Mouse (Mus musculus) embryonic facial prominence, embryonic 12.5 days (tissue): ENCODE results near the gene Rsph9. TPM values are rescaled to one million over a fixed set of nuclear protein-coding genes. Genes with fewer than 3 reads are reported as not detected.

Experiments
- ATAC-seq: fragments of 200-750 bp; cut with Nextera tagmentation; 2 replicates; pipeline ENCODE4 v1.8.0; 2017; ENCODE audit not compliant: insufficient number of reproducible peaks, insufficient read depth, low FRiP score, low TSS enrichment
- H3K27ac ChIP-seq: fragments of 300-500 bp; sonication (generic); 2 replicates; pipeline ENCODE4 v1.5.1; 2016; ENCODE audit warnings: mild to moderate bottlenecking
- H3K27me3 ChIP-seq: fragments of 300-500 bp; sonication (generic); 2 replicates; pipeline ENCODE4 v1.6.1; 2016; ENCODE audit warnings: mild to moderate bottlenecking, moderate library complexity
- H3K36me3 ChIP-seq: fragments of 300-500 bp; sonication (generic); 2 replicates; pipeline ENCODE4 v1.6.1; 2016; ENCODE audit warnings: mild to moderate bottlenecking
- H3K4me1 ChIP-seq: fragments of 300-500 bp; sonication (generic); 2 replicates; pipeline ENCODE4 v1.6.1; 2016
- H3K4me2 ChIP-seq: fragments of 300-500 bp; sonication (generic); replicated peaks from 2 replicates; pipeline ENCODE4 v1.6.1; 2016; ENCODE audit warnings: mild to moderate bottlenecking, moderate library complexity
- H3K4me3 ChIP-seq: fragments of 300-500 bp; sonication (generic); 2 replicates; pipeline ENCODE4 v1.5.1; 2016; ENCODE audit warnings: mild to moderate bottlenecking
- H3K9ac ChIP-seq: fragments of 300-500 bp; sonication (generic); 2 replicates; pipeline ENCODE4 v1.6.1; 2016; ENCODE audit warnings: mild to moderate bottlenecking, moderate library complexity
- H3K9me3 ChIP-seq: fragments of 300-500 bp; sonication (generic); 2 replicates; pipeline ENCODE4 v1.6.1; 2016; ENCODE audit warnings: mild to moderate bottlenecking, moderate library complexity
- WGBS: fragments of 180-500 bp; shearing (Covaris S2); methylation state at CpG from one replicate; pipeline ENCODE4 v1.1.7; 2016; 5-methylcytosine and 5-hydroxymethylcytosine counted together
- polyA plus RNA-seq: library from polyadenylated mRNA; unstranded; fragments of >200 nt; fragmentation: Nextera tagmentation; extraction: Ambion mirVana; gene quantifications from 2 replicates; pipeline ENCODE4 v1.2.1, GENCODE M21; 2016

Gene Rsph9
- polyA plus RNA-seq, 1 experiment from 2014 or later, result 11.7 TPM

DNA sequence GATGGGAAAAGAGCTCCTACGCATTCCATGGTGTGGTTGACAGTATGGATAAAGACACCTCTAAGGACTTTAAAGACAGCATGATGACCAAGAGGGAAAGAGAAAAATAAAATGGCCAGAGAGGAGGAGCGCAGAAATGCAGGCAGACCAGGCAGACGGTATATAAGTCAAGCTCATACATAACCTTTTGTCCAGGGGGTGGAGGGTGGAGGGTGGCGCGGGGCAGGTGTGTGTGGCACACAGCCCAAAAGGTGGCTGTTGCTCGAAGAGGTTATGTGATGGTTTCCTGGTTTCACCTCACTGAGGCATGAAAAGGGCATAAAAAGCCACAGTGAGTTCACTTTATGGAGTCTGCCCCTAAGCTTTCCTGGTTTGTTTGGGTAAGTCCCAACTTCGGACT lies 18.5 kb upstream of the Rsph9 start:
- 0 out of 2 replicates have a peak overlapping the region, but pooled peaks have one; percentile 83 for H3K4me2 ChIP-seq
- H3K9ac ChIP-seq, result no peak overlapping the region
- peaks cover 41% of the 10 kb centered on the region for H3K36me3 ChIP-seq
- H3K4me3 ChIP-seq, result no peak overlapping the region
- WGBS, result 94% methylated on average over 7 of the region's 7 CpGs
- no peaks in the 10 kb centered on the region for H3K27me3 ChIP-seq
- peaks cover 19% of the 10 kb centered on the region; the same call in 1 of the 2 replicates for H3K4me1 ChIP-seq
- ATAC-seq, result no peak
- H3K27ac ChIP-seq, result no peak overlapping the region
- no peaks in the 10 kb centered on the region for H3K9me3 ChIP-seq

DNA sequence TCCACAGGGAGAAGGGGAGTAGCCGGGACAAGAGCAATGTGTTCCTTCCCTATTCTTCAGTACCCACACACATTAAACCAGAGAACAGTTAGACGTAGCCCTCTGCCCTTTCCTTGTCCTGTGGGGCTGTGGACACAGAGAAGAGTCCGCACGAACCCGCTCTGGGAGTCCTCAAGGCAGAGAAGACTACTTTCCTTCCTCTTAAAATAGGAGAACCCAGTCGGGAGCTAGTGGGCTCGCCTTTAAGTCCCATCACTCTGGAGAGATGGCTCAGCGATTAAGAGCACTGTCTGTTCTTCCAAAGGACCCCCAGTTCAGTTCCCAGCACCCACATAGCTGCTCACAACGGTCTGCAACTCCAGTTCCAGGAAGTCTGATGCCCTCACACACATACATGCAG lies 17.7 kb upstream of the Rsph9 start:
- peak overlapping the region; percentile 80 for H3K4me3 ChIP-seq
- peaks cover 19% of the 10 kb centered on the region; the same call in 1 of the 2 replicates for H3K4me1 ChIP-seq
- peak overlapping the region; percentile 79 for H3K9ac ChIP-seq
- H3K9me3 ChIP-seq, result no peaks in the 10 kb centered on the region
- H3K27me3 ChIP-seq, result no peaks in the 10 kb centered on the region
- 49% methylated on average over 9 of the region's 9 CpGs for WGBS
- peaks cover 33% of the 10 kb centered on the region for H3K36me3 ChIP-seq
- H3K4me2 ChIP-seq, result peak overlapping the region; percentile 83
- ATAC-seq, result no peak
- 0 out of 2 replicates have a peak overlapping the region, but pooled peaks have one; percentile 85 for H3K27ac ChIP-seq

DNA sequence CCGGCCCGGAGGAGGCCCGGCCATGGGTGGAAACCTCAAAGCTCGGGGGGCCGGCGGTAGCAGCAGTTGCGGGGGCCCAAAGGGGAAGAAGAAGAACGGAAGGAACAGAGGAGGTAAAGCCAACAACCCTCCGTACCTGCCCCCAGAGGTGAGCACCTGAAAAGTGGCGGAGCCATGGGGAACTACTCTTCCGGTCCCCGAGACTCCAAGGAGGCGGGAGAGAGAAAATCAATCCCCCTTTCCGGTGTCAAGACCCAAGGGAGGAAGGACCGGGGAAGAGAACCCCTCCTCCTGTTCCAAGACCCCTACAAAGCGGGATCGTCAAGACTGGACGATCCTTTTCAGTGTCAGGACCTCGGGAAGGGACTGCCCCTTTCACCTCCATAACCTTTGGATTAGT lies 17.2 kb upstream of the Rsph9 start:
- H3K27ac ChIP-seq, result peak overlapping the region; percentile 85
- ATAC-seq, result peak; percentile 9; the same call in 1 of the 2 replicates
- WGBS, result under 1% methylated on average over 19 of the region's 19 CpGs

DNA sequence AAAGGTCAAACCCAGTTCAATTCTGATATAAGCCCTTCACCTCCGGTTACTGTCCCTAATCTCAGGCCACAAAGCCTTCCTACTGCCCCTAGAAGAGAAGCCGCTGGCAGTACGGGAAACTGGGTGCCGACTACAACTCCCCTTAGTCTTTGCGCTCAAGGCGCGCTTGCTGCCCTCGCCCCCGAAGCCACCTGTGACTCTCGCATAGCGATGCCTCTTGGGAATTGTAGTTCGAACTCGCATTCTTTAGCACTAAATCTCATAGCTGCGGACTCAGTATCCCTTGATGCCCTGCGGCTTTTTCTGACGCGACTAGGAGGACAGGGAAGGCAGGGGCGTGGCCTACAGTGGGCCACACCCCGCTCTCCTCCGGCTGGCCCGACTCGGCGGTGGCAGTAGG lies 16.7 kb upstream of the Rsph9 start, which contains the start of gene Gtpbp2:
Gene Gtpbp2, plus strand, starts transcription at position 347 of the 400 bp plus-strand sequence.
- peak within 1 kb of the TSS; percentile 79 for H3K9ac ChIP-seq
- H3K27me3 ChIP-seq, result no peaks in the 10 kb centered on the region
- peak within 1 kb of the TSS; percentile 83 for H3K4me2 ChIP-seq
- peaks cover 19% of the 10 kb centered on the region; the same call in 1 of the 2 replicates for H3K4me1 ChIP-seq
- WGBS, result under 1% methylated on average over 23 of the region's 23 CpGs
- H3K27ac ChIP-seq, result peak within 1 kb of the TSS; percentile 85
- ATAC-seq, result peak; percentile 92
- H3K9me3 ChIP-seq, result no peaks in the 10 kb centered on the region
- H3K36me3 ChIP-seq, result peaks cover 22% of the 10 kb centered on the region
- peak within 1 kb of the TSS; percentile 80 for H3K4me3 ChIP-seq

More for the DNA sequence above, 17.2 kb upstream of the Rsph9 start:
- H3K36me3 ChIP-seq, result peaks cover 27% of the 10 kb centered on the region
- H3K9ac ChIP-seq, result peak overlapping the region; percentile 79
- H3K27me3 ChIP-seq, result no peaks in the 10 kb centered on the region
- H3K9me3 ChIP-seq, result no peaks in the 10 kb centered on the region
- H3K4me3 ChIP-seq, result peak overlapping the region; percentile 80
- peak overlapping the region; percentile 83 for H3K4me2 ChIP-seq
- H3K4me1 ChIP-seq, result peaks cover 19% of the 10 kb centered on the region; the same call in 1 of the 2 replicates

DNA sequence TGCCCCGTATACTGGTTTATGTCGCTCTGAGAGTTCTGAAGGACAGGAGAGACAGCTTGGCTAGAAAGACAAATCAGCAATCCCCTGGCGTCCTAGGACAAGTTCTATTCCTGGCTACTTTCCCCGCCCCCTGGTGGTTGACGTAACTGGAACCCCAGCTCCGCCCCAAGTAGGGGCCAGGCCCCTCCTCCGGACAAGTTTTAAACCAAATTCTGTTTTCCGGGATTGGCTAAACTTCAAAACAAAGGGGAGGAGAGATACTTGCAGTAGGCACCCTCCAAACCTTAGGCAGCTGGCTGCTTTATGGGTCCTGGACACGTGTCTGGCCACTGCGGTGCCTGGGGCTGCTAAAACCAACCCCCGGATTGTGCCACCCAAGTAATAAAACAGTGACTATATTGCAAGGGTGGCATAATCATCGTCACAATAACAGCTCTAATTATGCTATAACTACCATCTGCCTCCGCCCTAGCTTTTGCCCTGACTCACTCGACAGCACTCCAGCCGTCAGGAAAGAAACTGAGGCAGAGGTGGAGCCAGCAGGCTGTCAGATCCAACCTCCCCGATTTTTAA lies 16.2 kb upstream of the Rsph9 start:
- peak; percentile 79 for ATAC-seq
- Histone ChIP-seq H3K4me1 (peaks cover 19% of the 10 kb centered on the region; the same call in 1 of the 2 replicates), H3K9me3 (no peaks in the 10 kb centered on the region), H3K36me3 (peaks cover 17% of the 10 kb centered on the region), H3K9ac (peak overlapping the region; percentile 49), H3K27me3 (no peaks in the 10 kb centered on the region), H3K4me3 (peak overlapping the region; percentile 80), H3K27ac (peak overlapping the region; percentile 85), H3K4me2 (peak overlapping the region; percentile 83)
- under 1% methylated on average over 16 of the region's 16 CpGs for WGBS

DNA sequence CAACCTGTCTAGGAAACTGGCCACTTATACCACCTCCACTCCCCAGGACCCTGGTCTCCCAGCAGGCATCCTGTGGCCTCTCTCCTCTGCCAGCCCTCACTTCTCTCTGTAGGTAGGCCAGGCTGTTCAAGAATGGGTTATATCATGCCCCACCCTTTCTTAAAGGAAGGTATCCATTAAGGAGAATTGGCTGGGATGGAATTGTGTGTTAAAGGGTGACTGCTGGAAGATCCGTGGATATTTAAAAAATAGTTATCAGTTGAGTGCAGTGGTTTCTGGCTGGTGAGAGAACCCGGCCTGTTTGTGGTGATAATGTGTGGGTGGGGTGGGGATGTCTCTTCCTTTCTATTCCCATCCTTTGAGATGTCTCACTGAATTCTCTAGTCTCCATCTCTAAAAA lies 15.2 kb upstream of the Rsph9 start:
- no peak for ATAC-seq
- no peak overlapping the region for H3K9ac ChIP-seq
- peaks cover 9% of the 10 kb centered on the region for H3K36me3 ChIP-seq
- H3K4me2 ChIP-seq, result no peak overlapping the region
- peaks cover 19% of the 10 kb centered on the region; the same call in 1 of the 2 replicates for H3K4me1 ChIP-seq
- H3K9me3 ChIP-seq, result no peaks in the 10 kb centered on the region
- H3K27ac ChIP-seq, result 0 out of 2 replicates have a peak overlapping the region, but pooled peaks have one; percentile 85
- 61% methylated on average over 2 of the region's 2 CpGs for WGBS
- no peak overlapping the region for H3K4me3 ChIP-seq
- H3K27me3 ChIP-seq, result no peaks in the 10 kb centered on the region

DNA sequence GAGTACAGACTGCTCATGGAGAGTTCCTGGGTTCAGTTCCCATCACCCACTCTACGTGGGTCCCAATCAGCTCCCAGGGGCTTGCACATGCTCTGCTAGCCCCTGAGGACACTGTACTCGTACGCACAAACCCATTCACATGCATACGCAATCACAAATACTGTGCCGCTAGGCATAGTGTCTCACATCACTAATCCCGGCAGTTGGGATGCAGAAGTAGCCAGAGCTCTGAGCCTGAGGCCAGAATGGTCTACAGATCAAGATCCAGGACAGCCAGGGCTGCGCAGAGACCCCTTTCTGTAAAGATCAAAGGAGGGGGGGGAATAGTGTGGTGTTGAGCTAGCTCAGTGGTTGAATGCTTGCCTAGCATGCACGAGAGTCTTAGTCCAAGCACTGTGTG lies 13.1 kb upstream of the Rsph9 start:
- no peaks in the 10 kb centered on the region for H3K9me3 ChIP-seq
- no peak overlapping the region for H3K27ac ChIP-seq
- H3K36me3 ChIP-seq, result no peaks in the 10 kb centered on the region
- ATAC-seq, result no peak
- no peak overlapping the region for H3K4me2 ChIP-seq
- no peak overlapping the region for H3K4me3 ChIP-seq
- H3K4me1 ChIP-seq, result peaks cover 20% of the 10 kb centered on the region; the same call in 1 of the 2 replicates
- 87% methylated on average over 8 of the region's 8 CpGs for WGBS
- no peaks in the 10 kb centered on the region for H3K27me3 ChIP-seq
- no peak overlapping the region for H3K9ac ChIP-seq

DNA sequence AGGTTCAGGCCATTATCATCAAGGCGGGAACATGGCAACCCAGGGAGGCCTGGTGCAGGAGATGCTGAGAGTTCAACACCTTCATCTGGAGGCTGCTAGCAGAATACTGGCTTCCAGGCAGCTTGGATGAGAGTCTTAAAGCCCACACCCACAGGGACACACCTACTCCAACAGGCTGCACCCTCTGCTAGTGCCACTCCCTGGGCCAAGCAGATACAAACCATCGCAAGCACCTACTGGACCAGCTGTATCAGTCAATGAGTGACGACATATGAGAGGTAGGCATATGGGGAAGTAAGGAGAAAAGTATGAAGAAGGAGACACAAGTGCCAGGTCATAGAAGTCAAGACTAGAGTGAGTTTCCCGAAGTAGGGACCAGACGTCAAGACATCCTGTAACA lies 12.7 kb upstream of the Rsph9 start:
- H3K9ac ChIP-seq, result no peak overlapping the region
- H3K9me3 ChIP-seq, result no peaks in the 10 kb centered on the region
- no peaks in the 10 kb centered on the region for H3K36me3 ChIP-seq
- no peaks in the 10 kb centered on the region for H3K27me3 ChIP-seq
- peaks cover 15% of the 10 kb centered on the region; the same call in 1 of the 2 replicates for H3K4me1 ChIP-seq
- H3K27ac ChIP-seq, result no peak overlapping the region
- H3K4me3 ChIP-seq, result no peak overlapping the region
- H3K4me2 ChIP-seq, result no peak overlapping the region
- 82% methylated on average over 5 of the region's 5 CpGs for WGBS
- ATAC-seq, result no peak

DNA sequence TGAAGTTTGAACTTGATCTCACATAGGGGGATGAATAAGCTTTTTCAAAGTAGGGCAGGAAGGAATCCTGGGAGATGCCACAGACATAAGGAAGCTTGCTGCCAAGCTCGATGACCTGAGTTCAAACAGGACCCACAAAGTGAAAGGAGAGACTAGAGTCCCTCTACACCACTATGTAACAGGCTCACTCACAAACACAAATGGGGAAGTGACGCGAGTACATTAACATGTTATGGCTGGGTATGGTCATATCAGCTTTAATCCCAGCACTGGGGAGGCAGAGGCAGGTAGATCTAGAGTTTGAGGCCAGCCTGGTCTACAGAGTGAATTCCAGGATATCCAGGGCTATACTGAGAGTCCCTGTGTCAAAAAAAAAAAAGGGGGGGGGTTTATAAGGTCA lies 10.3 kb upstream of the Rsph9 start:
- no peaks in the 10 kb centered on the region for H3K27me3 ChIP-seq
- no peak overlapping the region for H3K4me3 ChIP-seq
- H3K4me1 ChIP-seq, result peaks cover 8% of the 10 kb centered on the region; the same call in 1 of the 2 replicates
- H3K4me2 ChIP-seq, result no peak overlapping the region
- 92% methylated on average over 3 of the region's 3 CpGs for WGBS
- ATAC-seq, result no peak
- no peak overlapping the region for H3K9ac ChIP-seq
- no peak overlapping the region for H3K27ac ChIP-seq
- H3K36me3 ChIP-seq, result peaks cover 4% of the 10 kb centered on the region; the same call in 1 of the 2 replicates
- no peaks in the 10 kb centered on the region for H3K9me3 ChIP-seq

DNA sequence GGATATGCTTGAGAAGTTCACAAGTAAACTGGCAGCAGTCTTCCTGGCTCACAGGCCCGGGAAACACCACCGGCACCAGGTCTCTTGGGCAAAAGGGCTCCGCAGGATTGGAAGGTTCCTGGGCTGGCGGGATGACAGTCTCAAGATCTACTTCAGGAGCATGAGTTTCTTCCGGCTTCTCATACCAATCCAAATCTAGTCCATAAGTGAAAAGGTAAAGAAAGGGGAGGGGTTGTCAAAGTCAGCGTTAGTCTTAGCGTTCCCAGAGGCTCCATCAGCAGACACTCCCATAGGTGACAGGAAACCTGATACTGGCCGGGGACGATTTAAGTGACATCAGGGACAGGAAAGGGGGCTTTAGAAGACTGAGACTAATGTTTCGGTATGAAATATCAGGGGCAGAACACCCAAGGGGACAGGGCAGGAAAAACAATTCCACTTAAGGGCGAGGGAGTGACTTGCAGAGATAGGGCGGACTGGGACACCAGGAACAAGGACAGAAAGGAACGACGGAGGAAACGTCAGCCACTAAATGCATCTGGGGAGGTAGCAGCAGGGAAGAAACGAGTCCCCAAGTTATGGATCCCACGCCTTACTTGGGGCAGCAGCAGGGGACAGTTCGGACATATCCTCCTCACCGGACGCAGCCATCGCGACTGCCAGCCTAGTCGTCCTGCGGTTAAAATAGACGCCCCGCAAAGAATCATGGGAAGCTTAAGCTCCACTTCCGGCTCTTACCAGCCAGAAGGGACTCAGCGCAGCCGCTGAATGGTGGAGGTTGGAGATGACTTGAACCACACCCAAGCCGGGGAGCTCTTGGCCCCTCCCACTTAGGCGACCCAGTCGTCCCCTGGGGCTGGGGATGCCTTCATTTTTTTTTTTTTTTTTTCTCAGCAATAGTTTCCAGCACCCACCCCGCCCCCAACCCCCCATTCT lies 9.1 kb upstream of the Rsph9 start, which contains the start of gene Mad2l1bp:
Gene Mad2l1bp, minus strand, starts transcription at position 707 of the 936 bp plus-strand sequence.
- peak within 1 kb of the TSS; percentile 64 for H3K4me3 ChIP-seq
- H3K9me3 ChIP-seq, result no peaks in the 10 kb centered on the region
- H3K4me2 ChIP-seq, result peak within 1 kb of the TSS; percentile 95
- peak within 1 kb of the TSS; percentile 73 for H3K9ac ChIP-seq
- WGBS, result 4% methylated on average over 33 of the region's 33 CpGs
- peaks cover 8% of the 10 kb centered on the region; the same call in 1 of the 2 replicates for H3K4me1 ChIP-seq
- H3K27ac ChIP-seq, result peak within 1 kb of the TSS; percentile 69
- H3K36me3 ChIP-seq, result peaks cover 16% of the 10 kb centered on the region
- ATAC-seq, result peak; percentile 76
- no peaks in the 10 kb centered on the region for H3K27me3 ChIP-seq

DNA sequence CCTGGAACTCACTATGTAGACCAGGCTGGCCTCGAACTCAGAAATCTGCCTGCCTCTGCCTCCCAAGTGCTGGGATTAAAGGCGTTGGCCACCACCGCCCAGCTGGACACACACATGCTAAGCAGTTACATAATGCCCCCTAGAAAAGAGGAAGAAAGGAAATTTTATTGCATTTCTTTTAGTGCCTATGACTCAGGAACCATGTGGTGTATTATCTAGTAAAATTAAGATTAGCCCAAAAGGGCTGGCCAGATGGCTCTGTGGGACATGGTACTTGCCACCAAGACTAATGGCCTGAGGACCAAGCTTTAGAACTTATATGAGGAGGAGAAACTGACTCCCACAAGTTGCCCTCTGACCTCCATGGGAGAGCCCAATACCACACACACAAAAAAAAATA lies 4.1 kb downstream of the Rsph9 start:
- H3K4me3 ChIP-seq, result no peak overlapping the region
- ATAC-seq, result no peak
- WGBS, result 88% methylated on average over 3 of the region's 3 CpGs

More for the DNA sequence above, 4.1 kb downstream of the Rsph9 start:
- Histone ChIP-seq H3K4me2 (no peak overlapping the region), H3K27me3 (no peaks in the 10 kb centered on the region), H3K4me1 (peaks cover 14% of the 10 kb centered on the region), H3K27ac (no peak overlapping the region), H3K9ac (no peak overlapping the region), H3K36me3 (no peaks in the 10 kb centered on the region), H3K9me3 (no peaks in the 10 kb centered on the region)
